ENCODE assay signal across 8 mouse cellular contexts in the genomic region with DNA sequence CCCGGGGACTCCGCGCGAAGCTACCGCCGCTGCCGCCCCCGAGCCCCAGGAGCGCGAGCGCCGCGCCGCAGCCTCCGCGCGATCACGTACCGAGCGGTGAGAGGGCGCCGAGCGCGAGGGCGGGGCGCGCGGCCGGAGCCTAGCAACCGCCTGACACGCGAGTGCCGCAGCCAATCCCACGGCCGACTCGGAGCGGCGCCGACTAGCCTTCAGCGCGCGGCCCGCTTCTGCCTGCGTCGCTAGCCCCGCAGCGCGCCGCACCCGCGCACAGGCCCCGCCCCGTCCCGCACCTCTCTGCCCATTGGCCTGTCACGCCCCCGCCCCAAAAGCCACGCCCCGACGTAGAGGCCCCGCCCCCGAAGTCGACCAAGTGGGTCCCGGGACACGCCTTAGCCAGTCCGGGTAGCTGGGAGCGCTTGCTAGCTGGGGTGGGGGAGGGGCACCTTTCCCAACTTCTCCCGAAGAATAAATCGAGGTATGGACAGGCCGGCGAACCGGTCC. TPM values are rescaled to one million over a fixed set of nuclear protein-coding genes. Genes with fewer than 3 reads are reported as not detected.
DNase-seq lines count a peak whose midpoint lies in the region; ATAC-seq and TF ChIP-seq lines count a peak whose summit lies in the region.

Dag1 (minus strand) TSS at position 269 of the 501 bp plus-strand sequence.

- H3K79me2 ChIP-seq in C2C12 (ENCODE audit: control insufficient read depth, insufficient read depth), result peaks cover 44% of the 10 kb centered on the region

- WGBS in heart, embryonic 12.5 days, result under 1% methylated on average over 59 of the region's 71 CpGs
- WGBS in kidney, postnatal 0 days, result 1% methylated on average over 60 of the region's 71 CpGs
- WGBS in liver, embryonic 11.5 days, result under 1% methylated on average over 65 of the region's 71 CpGs
- WGBS in stomach, embryonic 14.5 days, result under 1% methylated on average over 63 of the region's 71 CpGs

- peak; percentile 98 for ATAC-seq in heart, embryonic 12.5 days (ENCODE audit: insufficient number of reproducible peaks, low FRiP score)
- peak; percentile 95 for ATAC-seq in kidney, postnatal 0 days (replicated peaks; ENCODE audit: low FRiP score, low read depth)
- peak; percentile 95 for ATAC-seq in liver, embryonic 11.5 days (replicated peaks; ENCODE audit: low FRiP score)
- ATAC-seq in stomach, embryonic 14.5 days (ENCODE audit: insufficient number of reproducible peaks, insufficient read depth, low FRiP score, low read depth), result peak; percentile 95

- peak within 1 kb of the TSS; percentile 99 for H3K27ac ChIP-seq in heart, embryonic 12.5 days (ENCODE audit: poor library complexity, severe bottlenecking)
- H3K27ac ChIP-seq in kidney, postnatal 0 days, result peak within 1 kb of the TSS; percentile 92
- H3K27ac ChIP-seq in liver, embryonic 11.5 days (ENCODE audit: low read depth, low read length), result peak within 1 kb of the TSS; percentile 86
- H3K27ac ChIP-seq in stomach, embryonic 14.5 days (ENCODE audit: low read length), result peak within 1 kb of the TSS; percentile 93

- H3K4me1 ChIP-seq in erythroblast, embryonic 14.5 days (ENCODE audit: control insufficient read depth), result peaks cover 47% of the 10 kb centered on the region
- H3K4me1 ChIP-seq in heart, embryonic 12.5 days (replicated peaks), result peaks cover 73% of the 10 kb centered on the region
- peaks cover 11% of the 10 kb centered on the region for H3K4me1 ChIP-seq in kidney, postnatal 0 days (replicated peaks; ENCODE audit: insufficient read depth, low read length)
- peaks cover 16% of the 10 kb centered on the region for H3K4me1 ChIP-seq in liver, embryonic 11.5 days (replicated peaks; ENCODE audit: control insufficient read depth, insufficient read depth, low read length)
- H3K4me1 ChIP-seq in stomach, embryonic 14.5 days (ENCODE audit: control insufficient read depth, insufficient read depth, low read length), result peaks cover 24% of the 10 kb centered on the region

- peak within 1 kb of the TSS; percentile 65 for H3K4me3 ChIP-seq in C2C12 (ENCODE audit: insufficient read depth, poor library complexity, severe bottlenecking)
- peak within 1 kb of the TSS; percentile 93 for H3K4me3 ChIP-seq in erythroblast, embryonic 14.5 days (replicated peaks)
- H3K4me3 ChIP-seq in heart, embryonic 12.5 days, result peak within 1 kb of the TSS; percentile 98
- H3K4me3 ChIP-seq in kidney, postnatal 0 days (replicated peaks; ENCODE audit: low read depth, low read length), result peak within 1 kb of the TSS; percentile 98
- H3K4me3 ChIP-seq in liver, embryonic 11.5 days (ENCODE audit: low read depth, low read length), result peak within 1 kb of the TSS; percentile 91
- peak within 1 kb of the TSS; percentile 89 for H3K4me3 ChIP-seq in stomach, embryonic 14.5 days (ENCODE audit: low read depth, low read length)

- no peaks in the 10 kb centered on the region for H3K36me3 ChIP-seq in C2C12 (ENCODE audit: control insufficient read depth, insufficient read depth)
- H3K36me3 ChIP-seq in erythroblast, embryonic 14.5 days (ENCODE audit: control insufficient read depth), result no peaks in the 10 kb centered on the region
- no peaks in the 10 kb centered on the region for H3K36me3 ChIP-seq in heart, embryonic 12.5 days
- no peaks in the 10 kb centered on the region; the same call in 1 of the 2 replicates for H3K36me3 ChIP-seq in kidney, postnatal 0 days (ENCODE audit: insufficient read depth, low read length)
- H3K36me3 ChIP-seq in liver, embryonic 11.5 days (ENCODE audit: control insufficient read depth, insufficient read depth, low read length), result no peaks in the 10 kb centered on the region
- no peaks in the 10 kb centered on the region for H3K36me3 ChIP-seq in stomach, embryonic 14.5 days (ENCODE audit: control insufficient read depth, insufficient read depth, low read length)

- H3K79me3 ChIP-seq in C2C12 (ENCODE audit: low read depth), result peaks cover 20% of the 10 kb centered on the region

- TF ChIP-seq POLR2A in brain, embryonic 14.5 days (IDR thresholded peaks at IDR 0.05; ENCODE audit: borderline replicate concordance, extremely low read depth, insufficient read depth, insufficient read length, poor library complexity, severe bottlenecking), result peak; percentile 92

- no peaks in the 10 kb centered on the region for H3K27me3 ChIP-seq in C2C12 (ENCODE audit: control insufficient read depth, insufficient read depth, insufficient read length)
- H3K27me3 ChIP-seq in erythroblast, embryonic 14.5 days (ENCODE audit: control insufficient read depth), result peaks cover 4% of the 10 kb centered on the region; the same call in 1 of the 2 replicates
- H3K27me3 ChIP-seq in heart, embryonic 12.5 days (replicated peaks), result no peaks in the 10 kb centered on the region
- no peaks in the 10 kb centered on the region for H3K27me3 ChIP-seq in kidney, postnatal 0 days (ENCODE audit: insufficient read depth, low read length)
- H3K27me3 ChIP-seq in liver, embryonic 11.5 days (replicated peaks; ENCODE audit: control insufficient read depth, insufficient read depth, low read length), result no peaks in the 10 kb centered on the region
- H3K27me3 ChIP-seq in stomach, embryonic 14.5 days (ENCODE audit: control insufficient read depth, insufficient read depth, low read length), result no peaks in the 10 kb centered on the region

- no peaks in the 10 kb centered on the region for H3K9me3 ChIP-seq in erythroblast, embryonic 14.5 days (ENCODE audit: control insufficient read depth, low read length)
- no peaks in the 10 kb centered on the region for H3K9me3 ChIP-seq in heart, embryonic 12.5 days (replicated peaks)
- no peaks in the 10 kb centered on the region for H3K9me3 ChIP-seq in kidney, postnatal 0 days (replicated peaks; ENCODE audit: low read length)
- no peaks in the 10 kb centered on the region for H3K9me3 ChIP-seq in liver, embryonic 11.5 days (ENCODE audit: control insufficient read depth, low read length)
- no peaks in the 10 kb centered on the region for H3K9me3 ChIP-seq in stomach, embryonic 14.5 days (ENCODE audit: control insufficient read depth, low read depth, low read length)

- H3ac ChIP-seq in C2C12 (ENCODE audit: control insufficient read depth, insufficient read length, low read depth), result peak within 1 kb of the TSS; percentile 84

- H3K9ac ChIP-seq in heart, embryonic 12.5 days, result peak within 1 kb of the TSS; percentile 97
- peak within 1 kb of the TSS; percentile 95 for H3K9ac ChIP-seq in kidney, postnatal 0 days (ENCODE audit: low read depth, low read length)
- peak within 1 kb of the TSS; percentile 79 for H3K9ac ChIP-seq in liver, embryonic 11.5 days (ENCODE audit: low read depth, low read length)
- H3K9ac ChIP-seq in stomach, embryonic 14.5 days (replicated peaks; ENCODE audit: low read depth, low read length), result peak within 1 kb of the TSS; percentile 87

- no peak for TF ChIP-seq CTCF in C2C12 (IDR thresholded peaks at IDR 0.05; ENCODE audit: control insufficient read depth, insufficient read depth, insufficient read length)
- TF ChIP-seq CTCF in brain, embryonic 14.5 days (IDR thresholded peaks at IDR 0.05; ENCODE audit: borderline replicate concordance, extremely low read depth, insufficient read depth, insufficient read length), result no peak
- no peak for TF ChIP-seq CTCF in kidney, postnatal 0 days (IDR thresholded peaks at IDR 0.05; ENCODE audit: low read depth)

- H3K4me2 ChIP-seq in heart, embryonic 12.5 days, result peak within 1 kb of the TSS; percentile 80
- H3K4me2 ChIP-seq in kidney, postnatal 0 days (ENCODE audit: low read length), result peak within 1 kb of the TSS; percentile 80
- peak within 1 kb of the TSS; percentile 95 for H3K4me2 ChIP-seq in liver, embryonic 11.5 days
- H3K4me2 ChIP-seq in stomach, embryonic 14.5 days (replicated peaks; ENCODE audit: low read depth, low read length), result peak within 1 kb of the TSS; percentile 73

- DNase-seq in brain, embryonic 14.5 days (ENCODE audit: low read depth), result peak; percentile 99
- DNase-seq in kidney, postnatal 0 days (ENCODE audit: low spot score), result peak; percentile 96
- DNase-seq in liver, embryonic 11.5 days (ENCODE audit: low spot score), result peak; percentile 100
- DNase-seq in naive thymus-derived CD4-positive, alpha-beta T cell, adult 2 months (ENCODE audit: low read depth), result peak; percentile 96

TF ChIP-seq in C2C12, 6 proteins besides CTCF, POLR2A, EP300 and RAD21:
- no peak for TF ChIP-seq MAX (IDR thresholded peaks at IDR 0.05)
- no peak for TF ChIP-seq FOSL1 (IDR thresholded peaks at IDR 0.05; ENCODE audit: insufficient read depth, low read length, poor library complexity, severe bottlenecking)
- TF ChIP-seq MYOG (IDR thresholded peaks at IDR 0.05; ENCODE audit: control insufficient read depth, extremely low read depth, insufficient read length), result no peak
- TF ChIP-seq CEBPB (IDR thresholded peaks at IDR 0.05; ENCODE audit: low read depth), result no peak
- TF ChIP-seq MYOD1 (IDR thresholded peaks at IDR 0.05; ENCODE audit: control insufficient read depth, insufficient read length, low read depth), result no peak
- TF ChIP-seq USF1 (IDR thresholded peaks at IDR 0.05; ENCODE audit: low read depth), result no peak

RNA-seq across cellular contexts. Expression of gene Dag1, which starts in this region (rescaled TPM):
- polyA plus RNA-seq in C2C12 (2012; fragmentation: generic; extraction: Trizol), result 42.3 TPM
- 25.9 and 58.1 TPM in 2 replicates for polyA plus RNA-seq in brain, embryonic 14.5 days (2012; rRNA removed)
- polyA plus RNA-seq in erythroblast, embryonic 14.5 days (2012), result 0.67 and 0.75 TPM in 2 replicates
- polyA plus RNA-seq in heart, embryonic 12.5 days (2016; fragmentation: Nextera tagmentation; extraction: Ambion mirVana), result 188 and 200 TPM in 2 replicates
- polyA plus RNA-seq in kidney, postnatal 0 days (2015; fragmentation: Nextera tagmentation; extraction: Ambion mirVana), result 165 and 170 TPM in 2 replicates
- 41.1 and 41.5 TPM in 2 replicates for polyA plus RNA-seq in liver, embryonic 11.5 days (2014; fragmentation: Nextera tagmentation; extraction: Ambion mirVana)
- 79.9 and 82.1 TPM in 2 replicates for polyA plus RNA-seq in stomach, embryonic 14.5 days (2014; fragmentation: Nextera tagmentation; extraction: Ambion mirVana)

Comparison
In these comparisons a context has a peak if more than half of its experiments do, and no peak if none do; other contexts are left out.
1. Peak in every context shown above with its lines: DNase-seq, ATAC-seq, H3K4me3 ChIP-seq and H3K27ac ChIP-seq.
2. RNA of gene Dag1 (polyA plus RNA-seq): 188 to 200 TPM in heart, embryonic 12.5 days, 165 to 170 TPM in kidney, postnatal 0 days, 79.9 to 82.1 TPM in stomach, embryonic 14.5 days, 25.9 to 58.1 TPM in brain, embryonic 14.5 days, 42.3 TPM in C2C12 (single experiment) and 41.1 to 41.5 TPM in liver, embryonic 11.5 days; 0.67 to 0.75 TPM in erythroblast, embryonic 14.5 days; every median in the first group is over 10 times any median in the second.